Mouse (Mus musculus) E14TG2a.4 (cell line): ENCODE measurements around the gene Vps26a.
A peak's percentile ranks its signal among the peaks of the same experiment; 100 is the strongest.

Source experiments
- H3K27me3 ChIP-seq: 2 replicates; pipeline ENCODE4 v1.6.1; 2014; ENCODE audit warnings: low read length, control low read depth; ENCODE audit not compliant: insufficient read depth
- H3K36me3 ChIP-seq: 2 replicates; pipeline ENCODE4 v1.6.1; 2014; ENCODE audit warnings: low read length, control low read depth; ENCODE audit not compliant: insufficient read depth
- H3K4me1 ChIP-seq: replicated peaks from 2 replicates; pipeline ENCODE4 v1.6.1; 2014; ENCODE audit warnings: low read depth, low read length, control low read depth
- H3K4me3 ChIP-seq: replicated peaks from 2 replicates; pipeline ENCODE4 v1.5.1; 2014; ENCODE audit warnings: mild to moderate bottlenecking, low read length
- H3K9me3 ChIP-seq: 2 replicates; pipeline ENCODE4 v1.6.1; 2014; ENCODE audit warnings: low read length, control low read depth
- CTCF ChIP-seq: conservative IDR thresholded peaks from 2 replicates; pipeline ENCODE4 v1.5.1; 2014; ENCODE audit warnings: low read length
- NANOG ChIP-seq: IDR thresholded peaks from 2 replicates; pipeline ENCODE4 v1.6.1; 2014; ENCODE audit warnings: borderline replicate concordance, low read length, mixed read lengths
- POU5F1 ChIP-seq: IDR thresholded peaks from 2 replicates; pipeline ENCODE4 v1.6.1; 2014; ENCODE audit warnings: low read length, borderline replicate concordance

Gene Vps26a

DNA sequence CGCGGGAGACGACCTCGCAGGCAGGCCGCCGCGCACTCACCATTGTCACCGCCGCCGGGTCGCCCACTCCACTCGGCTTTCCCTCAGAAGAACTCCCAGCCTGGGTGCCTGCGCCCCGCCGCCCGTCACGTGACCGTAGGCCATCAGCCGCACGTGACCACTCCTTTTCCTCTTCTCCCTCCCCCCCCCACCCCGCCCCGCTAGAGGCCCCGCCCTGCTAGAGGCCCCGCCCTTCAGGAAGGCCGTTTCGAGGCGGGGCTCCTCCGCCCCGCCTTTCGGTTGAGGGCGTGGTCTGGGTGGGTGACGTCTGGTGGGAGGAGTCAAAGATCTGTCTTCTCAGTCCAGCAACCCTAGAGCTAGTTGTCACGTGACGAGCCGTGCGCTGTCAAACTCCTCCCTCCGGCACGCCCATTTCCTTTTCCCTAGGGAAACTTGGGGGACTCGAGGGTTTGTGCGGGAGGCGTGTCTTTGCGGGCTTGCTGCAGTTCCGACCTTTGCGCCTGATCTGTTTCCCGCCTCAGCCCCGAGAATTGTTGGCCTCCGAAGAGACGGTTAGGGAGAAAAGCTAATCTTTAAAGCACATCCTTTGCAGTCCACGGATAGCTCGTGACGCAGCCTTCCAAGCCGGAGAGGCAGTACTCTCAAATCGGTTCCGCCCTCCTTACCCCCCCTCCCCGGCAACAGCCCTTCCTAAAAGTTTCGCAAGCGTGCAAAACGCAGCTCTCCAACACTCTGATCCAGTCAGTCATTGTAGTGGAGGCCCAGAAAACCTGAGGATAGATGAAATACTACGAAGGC, at the start of gene Vps26a:
TSS of gene Vps26a (minus strand) at position 188 of the 798 bp plus-strand sequence.
- Histone ChIP-seq H3K4me1 (peaks cover 37% of the 10 kb centered on the region), H3K36me3 (no peaks in the 10 kb centered on the region), H3K9me3 (no peaks in the 10 kb centered on the region), H3K4me3 (peak within 1 kb of the TSS; percentile 97), H3K27me3 (peaks cover 2% of the 10 kb centered on the region; the same call in 1 of the 2 replicates)
- TF ChIP-seq NANOG (no peak), POU5F1 (no peak), CTCF (no peak)

DNA sequence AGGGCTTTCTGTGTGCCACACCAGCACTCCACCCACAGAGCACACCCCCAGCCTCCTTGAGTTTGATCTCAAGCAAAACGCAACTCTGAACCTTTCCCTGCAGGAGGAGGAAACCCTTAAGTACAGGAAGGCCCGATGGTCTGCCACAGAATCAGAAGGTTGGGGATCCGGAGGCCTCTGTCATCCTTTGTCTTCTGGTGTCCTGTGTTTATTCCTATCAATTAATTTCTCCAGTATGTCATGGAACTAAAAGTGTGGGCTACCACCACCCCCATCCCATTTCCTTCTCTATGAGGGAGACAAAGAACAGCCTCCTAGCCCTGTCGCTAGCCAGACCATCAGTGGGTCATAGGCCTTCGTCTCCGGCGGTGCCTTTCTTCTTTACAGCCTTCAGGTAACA, 47.9 kb upstream of the Vps26a start:
- no peaks in the 10 kb centered on the region for H3K9me3 ChIP-seq
- no peaks in the 10 kb centered on the region for H3K27me3 ChIP-seq
- no peaks in the 10 kb centered on the region for H3K4me1 ChIP-seq
- no peak overlapping the region for H3K4me3 ChIP-seq
- TF ChIP-seq NANOG, result no peak
- TF ChIP-seq CTCF, result no peak
- no peak for TF ChIP-seq POU5F1
- H3K36me3 ChIP-seq, result no peaks in the 10 kb centered on the region

DNA sequence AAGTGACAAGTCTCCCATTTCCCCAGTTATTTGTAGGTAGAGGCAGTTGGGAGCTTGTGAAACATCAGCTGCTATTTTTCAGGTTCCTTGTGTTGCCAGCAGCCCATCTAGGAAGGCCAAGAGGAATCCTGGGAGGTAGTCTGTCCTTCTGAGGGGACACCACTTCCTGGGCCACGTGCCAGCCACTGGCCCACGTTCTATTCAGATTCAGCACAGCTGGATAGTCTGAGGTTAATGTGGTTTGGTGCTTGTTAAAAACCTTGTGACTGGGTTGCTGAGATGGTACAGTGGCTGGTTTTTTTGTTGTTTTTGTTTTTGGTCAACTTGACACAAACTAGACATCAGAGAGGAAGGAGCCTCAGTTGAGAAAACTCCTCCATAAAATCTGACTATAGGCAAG, 46.2 kb upstream of the Vps26a start:
- Histone ChIP-seq H3K4me3 (no peak overlapping the region), H3K9me3 (no peaks in the 10 kb centered on the region), H3K36me3 (no peaks in the 10 kb centered on the region), H3K27me3 (no peaks in the 10 kb centered on the region), H3K4me1 (no peaks in the 10 kb centered on the region)
- no peak for TF ChIP-seq NANOG
- no peak for TF ChIP-seq CTCF
- no peak for TF ChIP-seq POU5F1

DNA sequence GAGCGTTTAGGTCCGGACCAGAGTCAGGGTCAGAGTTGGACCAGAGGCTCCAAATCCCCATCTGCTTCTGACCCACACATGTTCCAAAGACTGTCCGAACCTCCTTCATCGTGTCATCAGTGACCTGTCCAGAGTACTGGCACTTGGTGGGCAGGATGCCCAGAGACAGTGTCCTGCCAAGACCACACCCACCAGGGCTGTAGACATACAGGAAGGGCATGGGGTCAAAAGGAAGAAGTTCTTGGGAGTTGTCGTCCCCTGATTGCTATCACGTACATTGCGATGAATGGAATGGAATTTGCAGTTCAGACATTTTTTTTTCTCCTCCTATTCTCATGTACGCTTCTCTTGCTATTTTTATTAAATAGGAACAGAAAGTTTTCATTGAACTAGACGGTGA, 43.6 kb upstream of the Vps26a start:
- Histone ChIP-seq H3K9me3 (no peaks in the 10 kb centered on the region), H3K36me3 (no peaks in the 10 kb centered on the region), H3K4me3 (no peak overlapping the region), H3K27me3 (no peaks in the 10 kb centered on the region), H3K4me1 (no peaks in the 10 kb centered on the region; the same call in 1 of the 2 replicates)
- TF ChIP-seq CTCF, result no peak
- TF ChIP-seq NANOG, result no peak
- no peak for TF ChIP-seq POU5F1

DNA sequence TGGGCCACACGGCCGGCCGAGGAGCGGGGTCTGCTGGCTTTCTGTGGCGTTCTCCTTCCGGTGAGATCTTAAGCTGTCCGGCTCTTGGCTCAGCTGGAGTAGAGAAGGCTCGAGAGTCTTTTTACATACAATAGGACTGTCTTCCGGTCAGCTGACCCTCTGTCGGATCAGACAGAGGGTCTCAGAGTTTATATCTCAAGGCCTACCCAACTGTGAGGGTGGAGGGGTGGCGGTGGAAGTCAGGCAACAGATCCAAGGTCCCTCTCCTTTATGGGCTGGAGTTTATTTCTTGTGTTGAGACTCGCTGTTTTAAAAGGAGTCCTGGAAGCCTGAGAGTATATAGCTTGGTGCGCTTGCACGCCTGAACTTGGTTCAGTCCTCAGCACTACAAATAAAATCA, 40.7 kb upstream of the Vps26a start, which contains the start of gene Srgn:
TSS of gene Srgn (minus strand) at position 101 of the 400 bp plus-strand sequence.
- H3K27me3 ChIP-seq, result no peaks in the 10 kb centered on the region
- peaks cover 7% of the 10 kb centered on the region; the same call in 1 of the 2 replicates for H3K4me1 ChIP-seq
- no peak within 1 kb of the TSS for H3K4me3 ChIP-seq
- H3K9me3 ChIP-seq, result no peaks in the 10 kb centered on the region
- H3K36me3 ChIP-seq, result no peaks in the 10 kb centered on the region
- TF ChIP-seq POU5F1 (no peak), CTCF (no peak), NANOG (no peak)

DNA sequence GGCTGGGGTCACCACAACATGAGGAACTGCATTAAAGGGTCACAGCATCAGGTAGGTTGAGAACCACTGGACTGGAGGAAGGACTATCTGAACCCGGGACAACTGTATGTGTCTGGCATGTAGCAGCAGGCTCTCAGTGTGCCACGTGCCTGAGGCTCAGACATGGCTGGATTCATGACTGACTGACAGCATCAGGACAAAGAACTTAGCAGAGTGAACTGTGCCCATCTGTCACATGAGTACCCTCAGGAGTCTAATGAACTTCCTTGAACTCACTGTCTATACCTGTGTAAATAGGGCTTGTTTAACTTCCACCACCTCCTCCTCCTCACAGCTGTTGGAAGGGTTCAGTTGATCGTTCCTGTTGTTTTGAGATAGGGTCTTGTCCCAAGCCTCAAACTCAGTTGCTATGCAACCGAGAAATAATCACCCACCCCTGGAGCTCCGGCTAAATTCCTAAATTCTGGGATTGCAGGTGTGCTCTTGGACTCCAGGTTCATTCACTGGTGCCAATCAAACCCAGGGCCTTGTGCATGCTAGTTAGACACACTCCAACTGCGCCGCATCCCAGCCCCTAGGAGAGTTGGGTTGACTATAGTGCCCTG, 35.8 kb upstream of the Vps26a start:
- H3K9me3 ChIP-seq, result no peaks in the 10 kb centered on the region
- TF ChIP-seq NANOG, result no peak
- no peak for TF ChIP-seq POU5F1
- no peak for TF ChIP-seq CTCF
- H3K27me3 ChIP-seq, result no peaks in the 10 kb centered on the region
- H3K4me1 ChIP-seq, result peaks cover 34% of the 10 kb centered on the region
- H3K36me3 ChIP-seq, result no peaks in the 10 kb centered on the region
- H3K4me3 ChIP-seq, result no peak overlapping the region

DNA sequence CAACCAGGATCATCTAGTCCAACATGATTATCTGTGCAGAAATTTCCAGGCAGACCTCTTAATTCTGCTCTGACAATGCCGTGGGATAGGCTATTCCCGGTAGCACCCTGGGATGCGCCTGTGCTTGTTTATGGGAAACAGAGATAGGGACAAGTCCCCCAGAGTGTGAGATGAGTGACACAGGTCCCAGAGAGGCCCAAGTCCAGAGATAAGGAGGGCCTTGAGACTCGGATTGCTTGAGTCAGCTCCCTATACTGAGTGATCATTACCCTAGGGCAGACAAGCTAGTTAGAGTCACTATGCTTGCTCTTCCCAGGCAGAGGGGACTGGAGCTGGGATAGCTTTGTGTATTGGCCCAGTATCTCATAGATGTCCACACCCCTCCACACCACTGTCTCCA, 35.2 kb upstream of the Vps26a start:
- Histone ChIP-seq H3K4me1 (peaks cover 41% of the 10 kb centered on the region), H3K4me3 (no peak overlapping the region), H3K27me3 (no peaks in the 10 kb centered on the region), H3K9me3 (no peaks in the 10 kb centered on the region), H3K36me3 (no peaks in the 10 kb centered on the region)
- no peak for TF ChIP-seq POU5F1
- TF ChIP-seq CTCF, result no peak
- no peak for TF ChIP-seq NANOG

DNA sequence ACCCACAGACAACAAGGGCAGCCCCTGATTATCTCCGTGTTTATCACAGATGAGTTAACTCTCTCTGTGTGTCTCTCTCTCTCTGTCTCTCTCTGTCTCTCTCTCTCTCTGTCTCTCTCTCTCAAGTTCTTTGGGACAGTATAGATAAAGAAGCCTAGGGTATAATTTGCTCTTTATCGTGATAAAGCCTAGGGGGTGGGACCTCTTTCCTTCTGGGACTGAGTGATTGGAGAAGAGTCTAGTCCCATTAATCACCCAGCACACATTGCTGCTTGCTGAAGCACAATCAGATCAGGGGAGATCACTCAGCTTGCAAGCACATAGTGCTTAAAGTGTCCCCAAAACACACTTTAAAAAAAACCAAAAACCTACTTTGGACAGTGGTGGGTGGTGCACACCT, 34.3 kb upstream of the Vps26a start:
- no peak overlapping the region for H3K4me3 ChIP-seq
- no peak for TF ChIP-seq CTCF
- no peak for TF ChIP-seq POU5F1
- TF ChIP-seq NANOG, result no peak
- no peaks in the 10 kb centered on the region for H3K36me3 ChIP-seq
- H3K9me3 ChIP-seq, result no peaks in the 10 kb centered on the region
- H3K27me3 ChIP-seq, result no peaks in the 10 kb centered on the region
- H3K4me1 ChIP-seq, result peaks cover 47% of the 10 kb centered on the region

DNA sequence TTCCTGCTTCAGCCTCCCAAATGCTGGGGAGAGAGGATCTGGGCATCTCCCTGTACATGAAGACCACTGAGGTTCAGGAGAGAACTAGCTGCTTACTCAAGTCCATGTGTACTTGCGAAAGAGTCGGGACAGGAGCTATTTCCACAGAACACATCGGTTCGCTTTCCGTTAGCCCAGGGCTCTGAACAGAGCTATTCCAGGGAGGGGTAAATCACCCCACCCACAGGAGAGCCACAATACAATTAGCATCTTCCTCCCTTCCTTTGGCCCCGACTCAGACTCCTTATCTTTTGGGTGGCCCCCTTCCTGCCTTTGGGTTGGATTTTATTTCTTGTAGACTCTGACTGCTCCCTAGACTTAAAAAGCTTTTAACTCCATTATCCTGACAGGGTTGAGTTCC, 30.9 kb upstream of the Vps26a start:
- Histone ChIP-seq H3K9me3 (no peaks in the 10 kb centered on the region), H3K36me3 (no peaks in the 10 kb centered on the region), H3K27me3 (no peaks in the 10 kb centered on the region), H3K4me3 (no peak overlapping the region), H3K4me1 (peaks cover 52% of the 10 kb centered on the region)
- TF ChIP-seq CTCF, result no peak
- no peak for TF ChIP-seq NANOG
- no peak for TF ChIP-seq POU5F1
